Mouse (Mus musculus) forebrain, embryonic 11.5 days (tissue): ENCODE measurements at regions not wholly inside any gene's neighbourhood (a gene's known extent, or its start where the extent isn't known, plus 50 kb on each side); places are given as distances from the start of the nearest gene placed in this dataset.

Source experiments
- ATAC-seq: fragments of 200-750 bp; cut with Nextera tagmentation; replicated peaks from 2 replicates; pipeline ENCODE4 v1.8.0; 2017; ENCODE audit warnings: moderate TSS enrichment; ENCODE audit not compliant: low FRiP score
- DNase-seq: peaks from one replicate; pipeline ENCODE4 v3.0.0-alpha.2; 2017; ENCODE audit warnings: low spot score
- H3K27ac ChIP-seq: fragments of 300-500 bp; sonication (generic); 2 replicates; pipeline ENCODE4 v1.5.1; 2014; ENCODE audit warnings: low read depth, low read length
- H3K27me3 ChIP-seq: fragments of 300-500 bp; sonication (generic); 2 replicates; pipeline ENCODE4 v1.6.1; 2014; ENCODE audit warnings: mild to moderate bottlenecking, low read length, mixed read lengths; ENCODE audit not compliant: control insufficient read depth, insufficient read depth
- H3K36me3 ChIP-seq: fragments of 300-500 bp; sonication (generic); 2 replicates; pipeline ENCODE4 v1.6.1; 2014; ENCODE audit warnings: mild to moderate bottlenecking, low read length, moderate library complexity, mixed read lengths; ENCODE audit not compliant: control insufficient read depth, insufficient read depth
- H3K4me1 ChIP-seq: fragments of 300-500 bp; sonication (generic); replicated peaks from 2 replicates; pipeline ENCODE4 v1.6.1; 2014; ENCODE audit warnings: low read length, mixed read lengths; ENCODE audit not compliant: control insufficient read depth, insufficient read depth
- H3K4me2 ChIP-seq: fragments of 300-500 bp; sonication (generic); 2 replicates; pipeline ENCODE4 v1.6.1; 2014; ENCODE audit warnings: low read depth, mild to moderate bottlenecking, low read length, moderate library complexity, mixed read lengths; ENCODE audit not compliant: severe bottlenecking
- H3K4me3 ChIP-seq: fragments of 300-500 bp; sonication (generic); 2 replicates; pipeline ENCODE4 v1.5.1; 2014; ENCODE audit warnings: low read depth, low read length
- H3K9ac ChIP-seq: fragments of 300-500 bp; sonication (generic); 2 replicates; pipeline ENCODE4 v1.6.1; 2014; ENCODE audit warnings: low read length
- H3K9me3 ChIP-seq: fragments of 300-500 bp; sonication (generic); 2 replicates; pipeline ENCODE4 v1.6.1; 2016; ENCODE audit warnings: low read length, mixed read lengths; ENCODE audit not compliant: control insufficient read depth
- WGBS: fragments of 180-500 bp; shearing (Covaris S2); extraction: QIAGEN DNeasy Blood & Tissue Kit; methylation state at CpG from one replicate; pipeline ENCODE4 v1.1.7; 2014; 5-methylcytosine and 5-hydroxymethylcytosine counted together

DNA sequence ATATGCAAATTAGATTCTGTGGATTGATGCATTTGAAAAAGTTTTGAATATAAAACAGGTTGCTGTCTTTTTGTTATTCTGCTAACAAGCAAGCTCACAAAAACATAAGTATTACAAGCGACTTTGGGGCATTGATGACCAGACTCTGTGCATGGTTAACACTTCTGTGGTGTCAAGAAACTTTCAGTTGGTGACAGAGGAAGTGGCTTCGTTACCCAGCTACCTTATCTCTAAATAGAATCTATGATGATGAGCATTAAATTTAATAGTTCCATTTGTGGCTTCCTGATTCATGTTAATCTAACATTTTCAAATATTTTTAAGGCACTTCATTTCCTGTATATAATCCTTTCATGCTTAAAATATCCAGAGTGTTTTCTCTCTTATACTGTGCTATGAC, 100.8 kb downstream of the Tm2d1 start:
- DNase-seq, result no peak
- Histone ChIP-seq H3K4me2 (no peak overlapping the region), H3K4me1 (no peaks in the 10 kb centered on the region), H3K9ac (no peak overlapping the region), H3K9me3 (no peaks in the 10 kb centered on the region), H3K27me3 (no peaks in the 10 kb centered on the region), H3K27ac (no peak overlapping the region), H3K4me3 (no peak overlapping the region), H3K36me3 (no peaks in the 10 kb centered on the region)
- 64% methylated on average over 2 of the region's 2 CpGs for WGBS
- no peak for ATAC-seq

DNA sequence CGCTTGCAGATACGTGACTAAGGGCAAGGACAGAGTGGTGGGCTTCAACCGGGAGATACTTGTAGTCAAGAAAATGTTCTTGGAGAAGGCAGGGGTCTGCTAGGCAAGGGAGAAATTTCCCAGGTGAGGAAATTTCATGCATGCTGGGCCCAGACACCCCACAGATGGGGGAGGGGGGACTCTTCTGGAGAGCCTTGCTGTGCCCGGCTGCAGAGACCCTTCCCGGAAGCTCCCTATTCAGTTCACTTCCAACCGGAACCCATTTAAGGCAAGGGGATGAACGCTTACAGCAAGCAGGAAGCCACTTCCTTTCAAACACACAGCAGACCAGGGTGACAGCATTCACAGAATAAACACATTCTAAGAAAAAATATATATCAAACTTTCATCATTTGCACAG, 124.8 kb downstream of the Tm2d1 start:
- H3K4me3 ChIP-seq, result no peak overlapping the region
- ATAC-seq (no peak), DNase-seq (no peak)
- no peak overlapping the region for H3K9ac ChIP-seq
- H3K36me3 ChIP-seq, result no peaks in the 10 kb centered on the region
- WGBS, result 87% methylated on average over 7 of the region's 7 CpGs
- no peak overlapping the region for H3K27ac ChIP-seq
- H3K4me1 ChIP-seq, result no peaks in the 10 kb centered on the region
- no peaks in the 10 kb centered on the region for H3K9me3 ChIP-seq
- no peak overlapping the region for H3K4me2 ChIP-seq
- H3K27me3 ChIP-seq, result no peaks in the 10 kb centered on the region

DNA sequence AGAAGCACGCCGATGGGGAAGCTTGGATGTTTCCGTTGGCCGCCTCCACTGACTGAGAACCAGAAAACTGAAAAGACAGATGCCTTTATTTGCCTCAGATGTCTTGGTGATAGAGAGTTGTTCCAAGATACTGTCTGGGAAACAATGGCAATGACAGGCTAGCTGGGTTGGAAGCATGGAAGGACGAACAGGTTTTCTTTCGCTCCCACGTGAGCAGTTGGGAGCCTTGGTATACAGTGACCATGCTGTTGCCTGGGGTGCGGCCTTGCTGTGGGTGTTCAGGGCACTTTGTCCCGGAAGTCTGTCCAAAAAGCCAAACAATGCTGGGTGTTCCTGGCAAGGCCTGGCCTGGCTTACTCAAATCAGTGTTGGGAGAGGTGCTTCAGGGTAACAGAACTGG, 125.4 kb downstream of the Tm2d1 start:
- no peak overlapping the region for H3K4me2 ChIP-seq
- H3K36me3 ChIP-seq, result no peaks in the 10 kb centered on the region
- WGBS, result 94% methylated on average over 9 of the region's 9 CpGs
- no peaks in the 10 kb centered on the region for H3K27me3 ChIP-seq
- no peak overlapping the region for H3K4me3 ChIP-seq
- H3K4me1 ChIP-seq, result no peaks in the 10 kb centered on the region
- no peak overlapping the region for H3K9ac ChIP-seq
- no peak for DNase-seq
- no peak for ATAC-seq
- no peak overlapping the region for H3K27ac ChIP-seq
- H3K9me3 ChIP-seq, result no peaks in the 10 kb centered on the region

DNA sequence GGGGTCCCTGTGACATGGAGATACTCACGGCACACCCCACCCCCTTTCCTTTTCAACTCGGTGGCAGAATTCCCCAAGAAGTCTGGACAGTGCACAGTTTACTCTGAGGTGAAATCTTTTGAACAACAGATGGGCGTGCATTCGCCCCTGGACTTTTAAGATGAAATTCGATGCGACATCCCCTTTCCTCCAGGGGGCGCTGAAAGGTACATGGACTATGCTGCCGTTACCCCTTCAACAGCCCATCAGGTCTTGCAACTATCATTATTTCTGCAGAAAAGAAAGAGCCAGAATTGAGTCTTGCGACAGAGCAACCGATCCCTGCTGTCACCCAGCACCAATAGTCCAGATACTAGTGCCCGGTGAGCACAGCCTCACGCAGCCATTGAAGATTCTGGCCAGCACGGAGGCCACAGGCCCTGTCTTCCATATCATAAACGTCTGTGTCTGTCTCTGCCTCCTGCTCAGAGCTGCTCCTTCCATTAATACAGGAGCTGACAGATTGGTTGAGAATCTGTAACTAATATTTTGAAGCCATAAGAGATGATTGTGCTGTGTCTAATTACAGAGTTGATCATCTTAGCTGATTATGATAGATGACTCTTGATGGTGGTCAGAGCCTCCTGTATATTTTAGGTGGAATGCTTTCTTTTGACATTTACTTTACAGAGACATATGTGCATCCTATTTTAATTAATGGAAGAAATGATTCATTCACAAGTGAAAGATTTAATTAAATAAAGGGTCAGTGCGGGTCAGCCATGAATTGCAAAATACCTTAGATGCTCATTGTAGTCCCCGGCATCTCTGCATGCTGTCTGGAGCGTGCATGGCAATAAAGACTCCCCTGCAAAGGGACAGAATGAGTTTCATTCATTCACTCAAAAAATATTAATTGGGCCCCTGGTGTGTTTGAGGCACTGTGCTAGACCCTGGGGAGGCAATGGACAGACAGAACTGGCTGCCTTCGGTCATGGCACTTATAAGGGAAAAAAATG, 128.0 kb downstream of the Tm2d1 start:
- ATAC-seq (peak; percentile 51), DNase-seq (peak; percentile 70)
- Histone ChIP-seq H3K4me1 (no peaks in the 10 kb centered on the region), H3K4me3 (no peak overlapping the region), H3K9ac (no peak overlapping the region), H3K36me3 (no peaks in the 10 kb centered on the region), H3K27me3 (no peaks in the 10 kb centered on the region), H3K27ac (no peak overlapping the region), H3K4me2 (no peak overlapping the region), H3K9me3 (no peaks in the 10 kb centered on the region)
- 54% methylated on average over 18 of the region's 18 CpGs for WGBS

DNA sequence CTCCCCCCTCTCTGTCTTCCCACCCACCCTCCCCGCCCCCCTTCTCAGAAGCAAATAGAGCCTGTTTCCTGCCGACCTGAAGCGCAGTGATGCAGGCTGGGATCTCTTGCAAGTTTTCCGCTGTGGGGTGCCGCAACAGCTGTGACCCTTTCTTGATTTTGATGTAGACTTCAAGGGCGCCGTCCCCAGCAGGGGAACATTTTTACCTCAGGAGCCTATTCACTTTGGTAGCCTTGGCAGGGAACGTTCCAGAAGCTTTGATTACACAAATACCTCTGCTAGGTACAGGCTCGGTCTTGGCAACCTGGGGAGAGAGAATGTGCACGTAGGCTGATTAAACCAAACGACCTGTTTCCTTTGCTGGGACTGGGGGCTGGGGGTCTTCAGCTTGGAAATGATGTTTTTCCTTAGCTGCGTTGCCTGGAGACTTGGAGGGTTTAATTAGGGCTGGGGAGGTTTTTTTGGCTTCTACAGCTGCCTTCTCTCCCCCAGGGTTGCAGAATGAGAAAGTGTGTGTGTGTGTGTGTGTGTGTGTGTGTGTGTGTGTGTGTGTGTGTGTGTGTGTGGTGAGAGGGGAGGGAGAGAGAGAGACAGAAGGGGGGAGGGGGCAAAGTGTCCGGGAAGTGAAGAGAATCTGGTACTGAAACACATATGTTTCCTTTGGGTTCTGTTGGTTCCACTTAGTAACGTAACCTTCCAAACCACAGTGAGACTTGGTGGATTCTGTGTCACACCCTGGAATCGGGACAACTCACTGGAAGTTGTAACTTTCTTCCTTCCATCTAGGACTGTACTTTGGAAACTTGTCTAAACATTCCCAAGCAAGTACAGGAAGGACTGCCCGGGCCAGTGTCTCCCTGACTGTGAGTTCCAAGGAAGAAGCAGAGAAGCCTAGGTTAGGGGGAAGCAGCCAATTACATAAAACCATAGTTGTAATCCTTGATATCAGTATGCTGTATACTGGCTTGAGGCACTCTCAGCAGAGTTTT, 138.9 kb downstream of the Tm2d1 start:
- 0 out of 2 replicates have a peak, but pooled peaks cover 2% of the 10 kb centered on the region for H3K4me1 ChIP-seq
- no peaks in the 10 kb centered on the region for H3K9me3 ChIP-seq
- peak; percentile 87 for ATAC-seq
- peak overlapping the region; percentile 48 for H3K27ac ChIP-seq
- H3K9ac ChIP-seq, result no peak overlapping the region
- peak overlapping the region; percentile 35; the same call in 1 of the 2 replicates for H3K4me2 ChIP-seq
- no peak overlapping the region; the same call in 1 of the 2 replicates for H3K4me3 ChIP-seq
- no peaks in the 10 kb centered on the region for H3K36me3 ChIP-seq
- WGBS, result 10% methylated on average over 15 of the region's 16 CpGs
- no peaks in the 10 kb centered on the region for H3K27me3 ChIP-seq
- DNase-seq, result peak; percentile 87

DNA sequence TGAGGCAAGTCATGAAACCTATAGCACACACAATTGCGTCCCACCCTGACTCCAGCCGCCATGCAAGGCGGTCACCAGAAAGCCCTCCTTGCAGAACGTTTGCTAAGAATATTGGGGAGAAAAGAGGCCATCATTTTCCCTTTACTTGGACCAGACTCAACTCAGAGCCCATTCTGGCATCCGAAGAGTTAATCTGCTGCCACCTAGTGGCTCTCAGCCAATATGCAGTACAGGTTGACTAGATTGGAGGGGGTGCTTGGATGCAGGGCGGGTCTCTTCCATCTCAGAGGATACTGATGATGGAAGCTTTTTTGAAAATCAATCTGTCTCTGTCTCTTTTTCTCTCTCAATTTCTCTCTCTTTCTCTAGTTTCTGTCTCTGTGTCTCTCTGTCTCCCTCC, 139.6 kb downstream of the Tm2d1 start:
- ATAC-seq (peak; percentile 92), DNase-seq (peak; percentile 90)
- H3K27ac ChIP-seq, result peak overlapping the region; percentile 39; the same call in 1 of the 2 replicates
- WGBS, result 4% methylated on average over 6 of the region's 6 CpGs
- no peaks in the 10 kb centered on the region for H3K27me3 ChIP-seq
- peak overlapping the region; percentile 35; the same call in 1 of the 2 replicates for H3K4me2 ChIP-seq
- 0 out of 2 replicates have a peak, but pooled peaks cover 2% of the 10 kb centered on the region for H3K4me1 ChIP-seq
- H3K9me3 ChIP-seq, result no peaks in the 10 kb centered on the region
- no peaks in the 10 kb centered on the region for H3K36me3 ChIP-seq
- H3K4me3 ChIP-seq, result no peak overlapping the region; the same call in 1 of the 2 replicates
- H3K9ac ChIP-seq, result no peak overlapping the region

DNA sequence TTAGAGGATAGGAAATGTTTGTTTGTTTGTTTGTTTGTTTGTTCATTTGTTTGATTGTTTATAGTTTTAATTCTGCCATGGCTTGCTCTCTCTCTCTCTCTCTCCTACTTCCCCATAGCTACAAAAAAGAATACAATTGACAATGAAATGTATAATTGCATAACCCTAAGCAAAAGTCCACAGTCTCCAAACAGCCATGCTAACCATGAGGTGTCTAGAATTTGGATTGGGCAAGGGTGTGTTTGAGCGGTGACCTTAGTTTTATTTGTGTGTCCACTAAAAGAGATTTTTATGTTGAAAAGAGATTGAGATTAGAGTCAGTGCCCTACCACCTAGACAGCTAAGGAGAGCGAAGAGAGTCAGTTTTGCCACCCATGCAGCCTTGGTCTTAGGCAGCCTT, 141.2 kb downstream of the Tm2d1 start:
- H3K4me3 ChIP-seq, result no peak overlapping the region
- WGBS, result 85% methylated on average over 2 of the region's 2 CpGs

DNA sequence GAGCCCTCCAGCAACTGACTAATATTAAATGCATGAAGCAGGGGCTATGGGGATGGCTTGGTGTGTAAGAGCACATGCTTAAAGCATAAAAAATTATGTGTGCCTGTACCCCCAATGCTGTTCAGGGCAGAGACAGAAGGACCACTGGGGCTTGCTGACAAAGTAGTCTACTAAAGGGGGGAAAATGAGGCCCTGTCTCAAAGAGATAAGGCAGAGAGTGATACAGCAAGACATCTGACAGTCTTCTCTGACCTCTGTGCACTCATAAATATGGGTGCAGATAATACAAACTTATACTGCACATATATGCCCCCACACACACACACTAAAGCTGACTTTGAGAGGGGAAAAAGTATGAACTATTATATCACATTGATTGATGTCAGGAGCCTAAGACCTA, 142.8 kb downstream of the Tm2d1 start:
- H3K4me2 ChIP-seq, result no peak overlapping the region
- H3K27ac ChIP-seq, result no peak overlapping the region
- H3K9ac ChIP-seq, result no peak overlapping the region
- no peak for ATAC-seq
- no peak for DNase-seq
- H3K4me1 ChIP-seq, result peaks cover 4% of the 10 kb centered on the region; the same call in 1 of the 2 replicates
- H3K9me3 ChIP-seq, result no peaks in the 10 kb centered on the region
- no peaks in the 10 kb centered on the region for H3K36me3 ChIP-seq
- no peaks in the 10 kb centered on the region for H3K27me3 ChIP-seq
- H3K4me3 ChIP-seq, result no peak overlapping the region

More for the DNA sequence above, 141.2 kb downstream of the Tm2d1 start:
- no peak for DNase-seq
- Histone ChIP-seq H3K27ac (no peak overlapping the region), H3K4me1 (0 out of 2 replicates have a peak, but pooled peaks cover 2% of the 10 kb centered on the region), H3K9ac (no peak overlapping the region), H3K4me2 (no peak overlapping the region), H3K27me3 (no peaks in the 10 kb centered on the region), H3K36me3 (no peaks in the 10 kb centered on the region), H3K9me3 (no peaks in the 10 kb centered on the region)
- no peak for ATAC-seq
